In genomic region chr4:142017686-142018085, GRCm38 (mm10) we compare ENCODE assay signal across 11 mouse cellular contexts. TPM values are rescaled to one million over a fixed set of nuclear protein-coding genes. Genes with fewer than 3 reads are reported as not detected.
DNase-seq lines count a peak whose midpoint lies in the region; ATAC-seq lines count a peak whose summit lies in the region.
"Had no signal": no experiment of that assay in that cellular context is flagged by ENCODE, and none has a peak within 500 bp of the region (broad histone marks: within the 10 kb centered on the region; RNA-seq: fewer than 3 reads in every experiment).

No protein-coding gene starts in this region.

- no peak overlapping the region for H3K4me2 ChIP-seq in midbrain, embryonic 15.5 days
- H3K4me2 ChIP-seq in midbrain, embryonic 11.5 days, result no peak overlapping the region
- H3K4me2 ChIP-seq: neural tube, embryonic 13.5 days had no signal

- no peak overlapping the region for H3K4me3 ChIP-seq in midbrain, embryonic 15.5 days
- H3K4me3 ChIP-seq in midbrain, embryonic 11.5 days (ENCODE audit: low read depth, low read length), result no peak overlapping the region
- H3K4me3 ChIP-seq: neural tube, embryonic 13.5 days had no signal

- H3K4me1 ChIP-seq in midbrain, embryonic 15.5 days, result peaks cover 18% of the 10 kb centered on the region
- H3K4me1 ChIP-seq in midbrain, embryonic 11.5 days (ENCODE audit: control insufficient read depth, insufficient read depth, low read length), result peaks cover 9% of the 10 kb centered on the region

- H3K9ac ChIP-seq in midbrain, embryonic 15.5 days, result no peak overlapping the region
- H3K9ac ChIP-seq in midbrain, embryonic 11.5 days (ENCODE audit: low read length), result no peak overlapping the region
- H3K9ac ChIP-seq: neural tube, embryonic 13.5 days had no signal

- no peaks in the 10 kb centered on the region; the same call in 1 of the 2 replicates for H3K27me3 ChIP-seq in midbrain, embryonic 15.5 days (replicated peaks)
- peaks cover 12% of the 10 kb centered on the region; the same call in 1 of the 2 replicates for H3K27me3 ChIP-seq in midbrain, embryonic 11.5 days (ENCODE audit: control insufficient read depth, insufficient read depth, low read length)

- ATAC-seq in midbrain, embryonic 15.5 days (replicated peaks), result no peak
- ATAC-seq in midbrain, embryonic 11.5 days (ENCODE audit: low FRiP score), result no peak

- H3K27ac ChIP-seq in midbrain, embryonic 15.5 days, result no peak overlapping the region
- H3K27ac ChIP-seq in midbrain, embryonic 11.5 days (ENCODE audit: low read depth, low read length), result no peak overlapping the region
- H3K27ac ChIP-seq: neural tube, embryonic 13.5 days had no signal

- DNase-seq in A20 (ENCODE audit: low read depth, low spot score) (peak; percentile 87), R1 (ENCODE audit: low read depth, low spot score) (peak; percentile 68)
- peak; percentile 38 for DNase-seq in heart, postnatal 4 days
- peak; percentile 34 to 38 for DNase-seq in lung, postnatal 4 days
- DNase-seq in midbrain, embryonic 11.5 days (ENCODE audit: low spot score, missing footprints), result no peak
- DNase-seq in right cerebral cortex, adult 2 months (ENCODE audit: low spot score in 2 of 2), result no peak
- DNase-seq: embryo, embryonic 11 days; thymus, postnatal 25 days had no signal

- no peaks in the 10 kb centered on the region for H3K36me3 ChIP-seq in midbrain, embryonic 15.5 days (replicated peaks)
- H3K36me3 ChIP-seq in midbrain, embryonic 11.5 days (ENCODE audit: control insufficient read depth, insufficient read depth, low read length), result no peaks in the 10 kb centered on the region
- H3K36me3 ChIP-seq: neural tube, embryonic 13.5 days had no signal

- no peaks in the 10 kb centered on the region for H3K9me3 ChIP-seq in midbrain, embryonic 15.5 days
- no peaks in the 10 kb centered on the region for H3K9me3 ChIP-seq in midbrain, embryonic 11.5 days (ENCODE audit: control insufficient read depth, low read length)
- H3K9me3 ChIP-seq: neural tube, embryonic 13.5 days had no signal

- 65% methylated on average over 15 of the region's 15 CpGs for WGBS in midbrain, embryonic 15.5 days
- WGBS in midbrain, embryonic 11.5 days, result 69% methylated on average over 15 of the region's 15 CpGs

RNA-seq across cellular contexts. Expression of gene Fhad1, which starts 2.8 kb away (rescaled TPM):
- 1 to 10 TPM; 1.2 to 1.4 TPM for total RNA-seq in heart, postnatal 4 days (2021)
- 3.7 and 4.2 TPM in 2 replicates for polyA plus RNA-seq in midbrain, embryonic 15.5 days (2015; fragmentation: Nextera tagmentation; extraction: Ambion mirVana)
- polyA plus RNA-seq in midbrain, embryonic 11.5 days (2014; fragmentation: Nextera tagmentation; extraction: Ambion mirVana), result 1.7 and 2.4 TPM in 2 replicates
- total RNA-seq: hematopoietic stem cell, adult 5-6 weeks had no signal

Comparison
In these comparisons a context has a peak if more than half of its experiments do, and no peak if none do; other contexts are left out.
1. DNase-seq: peak in A20 (single experiment), R1 (single experiment), heart, postnatal 4 days (single experiment) and lung, postnatal 4 days (2 of 2); none in midbrain, embryonic 11.5 days (single experiment) and right cerebral cortex, adult 2 months (0 of 2).